Mouse (Mus musculus): ENCODE results near the gene Frmd4a. TPM values are rescaled to one million over a fixed set of nuclear protein-coding genes. Genes with fewer than 3 reads are reported as not detected.

Frmd4a gene
- total RNA-seq, 2 experiments from 2014 or later = 57.7 to 65.1 TPM

GRCm38 (mm10) chr2:4169726-4170125, 152.2 kb downstream of the Frmd4a start:
- Histone ChIP-seq H3K27ac (no peak overlapping the region), H3K4me3 (no peak overlapping the region)
- intact Hi-C loops (cut with DNase I) = no loop called here
- DNase-seq (ENCODE audit: extremely low spot score in 1 of 2, low spot score in 2 of 2) = no peak
- no peak for TF ChIP-seq CTCF (IDR thresholded peaks at IDR 0.05)

DNA sequence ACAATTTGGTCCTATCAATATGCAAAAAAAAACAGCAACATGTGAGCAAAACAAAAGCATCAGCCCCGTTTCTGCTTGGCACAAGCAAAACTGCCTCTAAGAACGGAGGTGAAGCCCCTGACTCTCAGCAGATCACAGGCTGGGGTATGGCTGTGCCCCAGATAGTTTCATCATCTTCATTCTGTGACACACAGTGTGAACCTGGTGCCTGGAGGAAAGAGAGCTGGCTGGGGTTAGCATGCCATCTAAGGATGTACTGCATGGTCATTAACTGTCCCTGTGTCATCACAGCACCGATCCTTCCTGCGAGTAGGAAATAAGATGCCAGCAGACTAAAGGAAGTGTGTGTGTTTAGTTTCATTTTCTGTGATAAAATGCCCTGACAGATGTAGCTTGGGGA, 152.7 kb downstream of the Frmd4a start:
- intact Hi-C loops (cut with DNase I) = no loop called here
- DNase-seq (ENCODE audit: extremely low spot score in 1 of 2, low spot score in 2 of 2) = no peak
- TF ChIP-seq CTCF (IDR thresholded peaks at IDR 0.05) = no peak
- Histone ChIP-seq H3K4me3 (no peak overlapping the region), H3K27ac (no peak overlapping the region)

DNA sequence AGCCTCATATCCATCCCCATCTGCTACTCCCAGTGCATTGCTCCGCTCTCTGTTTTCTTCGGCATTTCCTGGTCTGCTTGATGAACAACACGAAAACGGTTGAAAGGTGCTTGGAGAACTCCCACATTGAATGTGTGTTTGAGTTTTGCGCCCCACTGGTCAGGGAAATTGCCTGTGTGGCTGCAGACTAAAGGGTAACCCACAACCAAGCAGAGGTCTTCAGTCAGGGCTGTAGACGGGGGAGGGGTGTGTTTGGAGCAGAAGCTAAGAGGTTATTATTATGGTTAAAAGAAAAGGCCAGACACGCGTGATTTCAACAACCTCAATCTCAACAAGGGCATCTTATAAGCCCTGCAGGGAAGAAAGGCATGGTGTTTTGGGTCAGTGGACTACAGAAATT, 167.5 kb downstream of the Frmd4a start:
- no peak overlapping the region for H3K27ac ChIP-seq
- intact Hi-C loops (cut with DNase I) = no loop called here
- DNase-seq (ENCODE audit: extremely low spot score in 1 of 2, low spot score in 2 of 2) = no peak
- TF ChIP-seq CTCF (IDR thresholded peaks at IDR 0.05) = no peak
- no peak overlapping the region for H3K4me3 ChIP-seq

GRCm38 (mm10) chr2:4187521-4187920, 170.0 kb downstream of the Frmd4a start:
- H3K27ac ChIP-seq = no peak overlapping the region
- intact Hi-C loops (cut with DNase I) = no loop called here
- DNase-seq (ENCODE audit: extremely low spot score in 1 of 2, low spot score in 2 of 2) = no peak
- no peak overlapping the region for H3K4me3 ChIP-seq
- no peak for TF ChIP-seq CTCF (IDR thresholded peaks at IDR 0.05)

DNA sequence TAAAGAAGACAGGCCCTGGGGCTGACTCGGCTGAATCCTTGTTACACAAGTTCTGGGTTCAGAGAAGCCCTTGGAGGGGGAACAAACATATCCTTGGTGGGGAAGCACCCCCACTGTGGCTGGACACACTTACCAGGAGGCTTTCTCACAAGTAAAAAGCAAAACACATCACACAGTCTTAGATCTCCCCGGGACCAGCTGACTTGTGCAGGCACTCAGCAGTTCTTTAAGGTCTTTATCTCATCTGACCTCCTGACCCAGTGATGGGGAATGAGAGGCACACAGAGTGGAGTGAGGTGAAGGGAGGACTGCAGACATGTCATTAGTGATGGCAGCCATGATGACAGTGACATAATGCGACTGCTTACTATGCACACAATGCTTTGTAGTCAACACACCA, 170.8 kb downstream of the Frmd4a start:
- no peak for DNase-seq (ENCODE audit: extremely low spot score in 1 of 2, low spot score in 2 of 2)
- no peak for TF ChIP-seq CTCF (IDR thresholded peaks at IDR 0.05)
- Histone ChIP-seq H3K27ac (no peak overlapping the region), H3K4me3 (no peak overlapping the region)
- intact Hi-C loops (cut with DNase I) = no loop called here

DNA sequence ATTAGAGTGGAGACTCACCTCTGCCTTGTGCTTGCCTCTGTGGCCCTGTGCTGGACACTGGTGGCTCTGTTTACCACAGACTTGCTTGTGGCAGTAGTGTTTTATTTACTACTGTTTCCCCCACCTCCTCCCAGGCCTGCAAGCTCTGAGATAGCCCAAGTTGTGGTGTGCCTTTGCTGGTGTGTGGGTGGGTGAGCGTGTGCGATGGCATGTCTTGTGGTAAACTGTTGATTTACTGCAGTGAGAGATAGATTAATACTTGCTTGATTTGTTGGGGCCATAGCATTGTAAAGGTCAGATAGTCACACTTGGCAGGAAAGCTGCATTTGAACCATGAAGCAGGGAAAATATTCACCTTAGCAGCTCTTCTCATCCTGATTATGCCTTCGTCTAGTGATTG, 172.8 kb downstream of the Frmd4a start:
- TF ChIP-seq CTCF (IDR thresholded peaks at IDR 0.05) = no peak
- Histone ChIP-seq H3K27ac (no peak overlapping the region), H3K4me3 (no peak overlapping the region)
- no peak for DNase-seq (ENCODE audit: extremely low spot score in 1 of 2, low spot score in 2 of 2)
- intact Hi-C loops (cut with DNase I) = no loop called here

DNA sequence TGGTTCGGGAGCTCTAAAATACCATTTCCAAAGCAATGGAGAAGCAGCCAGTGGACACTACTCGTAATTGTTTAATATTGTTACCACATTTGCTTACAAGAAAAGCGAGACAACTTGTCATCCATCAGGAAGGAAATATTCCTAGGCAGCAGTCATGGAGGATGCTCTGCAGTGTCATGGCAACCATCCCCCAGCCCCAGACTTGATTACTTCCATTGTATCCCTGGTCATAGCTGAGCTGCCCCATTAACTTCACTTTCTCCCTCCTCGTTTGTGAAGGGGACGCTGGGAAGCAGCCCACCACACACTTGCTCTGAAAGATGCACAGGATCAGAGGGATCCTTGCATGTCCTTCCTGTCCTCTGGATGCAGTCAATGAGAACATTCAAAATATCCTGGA, 173.5 kb downstream of the Frmd4a start:
- intact Hi-C loops (cut with DNase I) = no loop called here
- TF ChIP-seq CTCF (IDR thresholded peaks at IDR 0.05) = no peak
- H3K4me3 ChIP-seq = no peak overlapping the region
- H3K27ac ChIP-seq = no peak overlapping the region
- no peak for DNase-seq (ENCODE audit: extremely low spot score in 1 of 2, low spot score in 2 of 2)

DNA sequence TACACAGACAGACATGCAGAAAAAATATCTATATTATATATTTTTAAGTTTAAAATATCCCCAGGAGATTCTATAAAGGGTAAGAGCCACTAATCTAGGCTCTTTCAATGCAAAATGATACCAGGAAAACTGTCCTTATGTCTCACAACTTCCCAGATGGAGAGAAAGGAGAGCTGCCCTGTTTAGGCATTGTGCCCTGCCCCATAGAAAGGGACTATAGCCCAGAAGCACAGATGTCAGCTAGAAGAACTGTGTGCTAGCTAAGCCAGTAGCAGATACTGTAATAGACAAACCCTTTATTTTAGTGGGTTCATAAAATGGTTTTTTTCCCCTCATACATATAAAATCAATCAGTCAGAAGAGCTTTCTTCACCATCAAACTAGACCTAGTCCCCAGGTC, 175.7 kb downstream of the Frmd4a start:
- Histone ChIP-seq H3K27ac (no peak overlapping the region), H3K4me3 (no peak overlapping the region)
- DNase-seq (ENCODE audit: extremely low spot score in 1 of 2, low spot score in 2 of 2) = no peak
- intact Hi-C loops (cut with DNase I) = no loop called here
- TF ChIP-seq CTCF (IDR thresholded peaks at IDR 0.05) = no peak

- no peak for DNase-seq (ENCODE audit: extremely low spot score in 1 of 2, low spot score in 2 of 2)
- no peak overlapping the region for H3K4me3 ChIP-seq
- no peak overlapping the region for H3K27ac ChIP-seq
- no peak for TF ChIP-seq CTCF (IDR thresholded peaks at IDR 0.05)
- intact Hi-C loops (cut with DNase I) = no loop called here
Observed at GRCm38 (mm10) chr2:4194324-4195014, 177.0 kb downstream of the Frmd4a start.

GRCm38 (mm10) chr2:4196041-4196440, 178.5 kb downstream of the Frmd4a start:
- H3K27ac ChIP-seq = no peak overlapping the region
- no peak for TF ChIP-seq CTCF (IDR thresholded peaks at IDR 0.05)
- H3K4me3 ChIP-seq = no peak overlapping the region
- DNase-seq (ENCODE audit: extremely low spot score in 1 of 2, low spot score in 2 of 2) = no peak
- intact Hi-C loops (cut with DNase I) = no loop called here

DNA sequence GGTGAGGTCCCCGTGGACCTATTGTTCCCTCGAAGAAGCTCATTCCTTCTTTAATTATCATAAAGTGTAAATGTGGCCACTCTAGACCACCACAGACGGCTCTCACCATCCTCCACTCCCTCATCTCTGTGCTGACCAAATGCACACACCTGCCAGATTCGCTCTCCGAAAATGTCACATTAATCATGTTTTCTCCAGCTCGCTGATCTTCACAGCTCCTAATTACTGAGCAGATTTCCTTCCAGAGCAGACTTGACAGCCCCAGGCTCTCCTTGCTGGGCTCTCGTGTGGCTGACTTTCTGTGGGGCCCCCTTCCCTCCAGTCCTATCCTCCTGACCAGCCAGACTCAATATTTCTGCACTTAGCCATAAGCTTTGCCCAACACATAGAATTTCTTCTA, 191.7 kb downstream of the Frmd4a start:
- Histone ChIP-seq H3K27ac (no peak overlapping the region), H3K4me3 (no peak overlapping the region)
- intact Hi-C loops (cut with DNase I) = no loop called here
- TF ChIP-seq CTCF (IDR thresholded peaks at IDR 0.05) = no peak
- DNase-seq (ENCODE audit: extremely low spot score in 1 of 2, low spot score in 2 of 2) = no peak

DNA sequence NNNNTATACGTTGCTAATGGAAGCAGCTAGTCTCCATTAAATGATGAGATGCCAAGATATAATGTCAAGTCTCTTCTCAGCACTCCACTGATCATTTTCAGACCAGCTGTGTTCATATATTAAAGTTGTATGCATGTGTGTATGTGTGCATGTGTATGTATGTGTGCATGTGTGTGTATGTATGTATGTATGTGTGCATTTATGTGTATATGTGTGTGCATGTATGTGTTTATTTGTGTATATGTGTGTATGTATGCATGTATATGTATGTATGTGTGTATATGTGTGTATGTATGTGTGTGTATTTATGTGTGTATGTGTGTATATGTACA, 204.9 kb downstream of the Frmd4a start:
- TF ChIP-seq CTCF (IDR thresholded peaks at IDR 0.05) = no peak
- no peak for DNase-seq (ENCODE audit: extremely low spot score in 1 of 2, low spot score in 2 of 2)
- intact Hi-C loops (cut with DNase I) = loop anchor here (2.0 to 10.0 kb wide), 4 partner anchors 270 to 642 kb away; no protein-coding TSS in a partner anchor
- Histone ChIP-seq H3K4me3 (no peak overlapping the region), H3K27ac (no peak overlapping the region)

- intact Hi-C loops (cut with DNase I) = loop anchor here (2.0 to 10.0 kb wide), 4 partner anchors 269 to 641 kb away; no protein-coding TSS in a partner anchor
- Histone ChIP-seq H3K4me3 (no peak overlapping the region), H3K27ac (no peak overlapping the region)
- no peak for DNase-seq (ENCODE audit: extremely low spot score in 1 of 2, low spot score in 2 of 2)
- TF ChIP-seq CTCF (IDR thresholded peaks at IDR 0.05) = no peak
Observed at GRCm38 (mm10) chr2:4223316-4223715, 205.8 kb downstream of the Frmd4a start.

All from left cerebral cortex, adult 2 months (tissue).